Mouse (Mus musculus) lung, embryonic 16.5 days (tissue): Measurements from ENCODE around the gene Crabp2. TPM values are rescaled to one million over a fixed set of nuclear protein-coding genes. Genes with fewer than 3 reads are reported as not detected.
"Not testable (repeated sequence)": the region's sequence is repeated elsewhere in the genome, so short reads cannot be mapped to it uniquely, and the experiment has no call there.

Experiments
- ATAC-seq: fragments of 200-750 bp; cut with Nextera tagmentation; 2 replicates; pipeline ENCODE4 v1.8.0; 2017; ENCODE audit warnings: low read depth, mild to moderate bottlenecking, moderate library complexity
- H3K27ac ChIP-seq: fragments of 300-500 bp; sonication (generic); 2 replicates; pipeline ENCODE4 v1.5.1; 2014; ENCODE audit warnings: mild to moderate bottlenecking, control low read depth, low read length
- H3K27me3 ChIP-seq: fragments of 300-500 bp; sonication (generic); 2 replicates; pipeline ENCODE4 v1.6.1; 2014; ENCODE audit warnings: low read depth, low read length, mixed read lengths; ENCODE audit not compliant: control insufficient read depth, insufficient read depth
- H3K36me3 ChIP-seq: fragments of 300-500 bp; sonication (generic); 2 replicates; pipeline ENCODE4 v1.6.1; 2014; ENCODE audit warnings: low read length; ENCODE audit not compliant: control insufficient read depth, insufficient read depth
- H3K4me1 ChIP-seq: fragments of 300-500 bp; sonication (generic); replicated peaks from 2 replicates; pipeline ENCODE4 v1.6.1; 2014; ENCODE audit warnings: low read length, mixed read lengths; ENCODE audit not compliant: control insufficient read depth, insufficient read depth
- H3K4me2 ChIP-seq: fragments of 300-500 bp; sonication (generic); 2 replicates; pipeline ENCODE4 v1.6.1; 2014; ENCODE audit warnings: low read depth, low read length, control low read depth
- H3K4me3 ChIP-seq: fragments of 300-500 bp; sonication (generic); 2 replicates; pipeline ENCODE4 v1.5.1; 2014; ENCODE audit warnings: mild to moderate bottlenecking, low read length, control low read depth
- H3K9ac ChIP-seq: fragments of 300-500 bp; sonication (generic); 2 replicates; pipeline ENCODE4 v1.6.1; 2014; ENCODE audit warnings: low read length, control low read depth
- H3K9me3 ChIP-seq: fragments of 300-500 bp; sonication (generic); 2 replicates; pipeline ENCODE4 v1.6.1; 2016; ENCODE audit warnings: low read length; ENCODE audit not compliant: control insufficient read depth
- WGBS: fragments of 180-500 bp; shearing (Covaris S2); extraction: QIAGEN DNeasy Blood & Tissue Kit; methylation state at CpG from one replicate; pipeline ENCODE4 v1.1.7; 2014; 5-methylcytosine and 5-hydroxymethylcytosine counted together
- polyA plus RNA-seq: library from polyadenylated mRNA; unstranded; fragments of >200 nt; fragmentation: Nextera tagmentation; extraction: Ambion mirVana; gene quantifications from 2 replicates; pipeline ENCODE4 v1.2.1, GENCODE M21; 2015

The Crabp2 gene
- 4.7 and 4.9 TPM in 2 replicates for polyA plus RNA-seq

GRCm38 (mm10) chr3:87948378-87949265 lies at the start of gene Crabp2:
Gene Crabp2, plus strand, starts transcription at chr3:87948666.
- Histone ChIP-seq H3K4me2 (peak within 1 kb of the TSS; percentile 63), H3K4me3 (peak within 1 kb of the TSS; percentile 24), H3K9me3 (no peaks in the 10 kb centered on the region), H3K4me1 (peaks cover 41% of the 10 kb centered on the region), H3K27ac (no peak within 1 kb of the TSS), H3K9ac (peak within 1 kb of the TSS; percentile 38), H3K36me3 (no peaks in the 10 kb centered on the region), H3K27me3 (peaks cover 9% of the 10 kb centered on the region)
- WGBS = 5% methylated on average over 35 of the region's 35 CpGs
- no peak for ATAC-seq

- Histone ChIP-seq H3K27me3 (no peaks in the 10 kb centered on the region), H3K4me3 (no peak overlapping the region), H3K4me1 (no peaks in the 10 kb centered on the region), H3K4me2 (no peak overlapping the region), H3K27ac (no peak overlapping the region), H3K36me3 (no peaks in the 10 kb centered on the region), H3K9me3 (no peaks in the 10 kb centered on the region), H3K9ac (no peak overlapping the region)
- no peak for ATAC-seq
- WGBS = 63% methylated on average over 3 of the region's 3 CpGs
Observed at GRCm38 (mm10) chr3:87899266-87899665, 49.2 kb upstream of the Crabp2 start.

- no peaks in the 10 kb centered on the region for H3K9me3 ChIP-seq
- no peaks in the 10 kb centered on the region for H3K4me1 ChIP-seq
- 63% methylated on average over 3 of the region's 3 CpGs for WGBS
- H3K36me3 ChIP-seq = no peaks in the 10 kb centered on the region
- no peak overlapping the region for H3K27ac ChIP-seq
- no peak overlapping the region for H3K4me2 ChIP-seq
- no peak overlapping the region for H3K4me3 ChIP-seq
- no peak for ATAC-seq
- H3K9ac ChIP-seq = no peak overlapping the region
- no peaks in the 10 kb centered on the region for H3K27me3 ChIP-seq
Observed at GRCm38 (mm10) chr3:87899776-87900175, 48.7 kb upstream of the Crabp2 start.

DNA sequence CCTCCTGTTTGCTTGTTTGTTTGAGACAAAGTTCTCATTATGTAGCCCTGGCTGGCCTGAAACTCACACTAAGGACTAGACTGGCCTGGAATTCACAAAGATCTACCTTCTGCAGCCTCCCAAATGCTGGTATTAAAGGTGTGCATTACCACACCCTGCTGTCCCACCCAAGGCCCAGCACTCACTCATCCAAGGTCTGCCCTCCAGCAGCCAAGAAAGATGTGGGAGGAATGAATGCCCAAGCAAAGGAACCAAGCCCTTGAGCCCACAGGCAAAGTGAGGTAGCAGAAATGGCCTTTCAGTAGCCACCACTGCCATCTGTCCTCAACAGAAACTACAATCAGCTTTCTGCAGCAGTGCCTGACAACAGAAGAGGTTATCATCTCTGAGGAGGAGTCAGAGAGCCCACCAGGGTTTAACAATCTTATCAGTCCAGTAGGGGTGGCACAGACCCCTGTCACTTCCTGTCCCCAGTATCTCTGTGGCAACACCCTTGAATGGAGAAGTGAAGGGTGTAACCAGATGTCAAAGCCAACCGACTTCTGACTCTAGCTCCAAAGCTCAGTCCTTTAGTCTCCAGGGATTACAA lies 47.3 kb upstream of the Crabp2 start:
- H3K36me3 ChIP-seq = no peaks in the 10 kb centered on the region
- no peaks in the 10 kb centered on the region for H3K4me1 ChIP-seq
- WGBS = 0% methylated on average over 1 of the region's 1 CpGs
- no peaks in the 10 kb centered on the region for H3K9me3 ChIP-seq
- H3K4me3 ChIP-seq = no peak overlapping the region
- no peak for ATAC-seq
- no peak overlapping the region for H3K9ac ChIP-seq
- H3K27me3 ChIP-seq = no peaks in the 10 kb centered on the region
- no peak overlapping the region for H3K27ac ChIP-seq
- no peak overlapping the region for H3K4me2 ChIP-seq

- H3K27me3 ChIP-seq, H3K9me3 ChIP-seq, H3K27ac ChIP-seq, H3K4me1 ChIP-seq, H3K9ac ChIP-seq, ATAC-seq, H3K36me3 ChIP-seq, H3K4me3 ChIP-seq, H3K4me2 ChIP-seq: not testable (repeated sequence)
- WGBS = 79% methylated on average over 5 of the region's 6 CpGs
Observed at GRCm38 (mm10) chr3:87901959-87902358, 46.5 kb upstream of the Crabp2 start.

DNA sequence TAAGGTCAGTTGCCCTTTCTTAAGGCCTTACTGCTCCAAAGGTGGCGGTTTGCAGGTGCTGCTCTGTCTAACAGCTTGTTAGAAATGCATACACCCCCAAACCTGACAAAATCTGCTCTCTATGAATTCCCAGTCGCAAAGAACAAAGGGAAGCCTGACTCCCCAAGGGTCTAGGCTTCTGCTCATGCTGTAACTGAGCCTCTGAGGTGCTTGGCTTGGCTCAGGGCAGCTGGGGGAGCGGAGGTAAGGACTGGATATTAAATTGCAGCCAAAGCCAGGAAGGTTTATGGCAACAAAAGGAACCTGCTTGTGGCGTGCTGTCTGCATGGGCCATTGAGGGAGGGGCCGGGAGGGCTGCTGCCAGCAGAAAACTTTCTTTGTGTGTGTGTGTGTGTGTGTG lies 44.6 kb upstream of the Crabp2 start:
- peaks cover 10% of the 10 kb centered on the region for H3K4me1 ChIP-seq
- H3K4me2 ChIP-seq = no peak overlapping the region
- no peaks in the 10 kb centered on the region for H3K27me3 ChIP-seq
- H3K9ac ChIP-seq = no peak overlapping the region
- no peaks in the 10 kb centered on the region for H3K36me3 ChIP-seq
- no peak for ATAC-seq
- H3K27ac ChIP-seq = no peak overlapping the region
- no peak overlapping the region for H3K4me3 ChIP-seq
- 54% methylated on average over 5 of the region's 5 CpGs for WGBS
- no peaks in the 10 kb centered on the region for H3K9me3 ChIP-seq

DNA sequence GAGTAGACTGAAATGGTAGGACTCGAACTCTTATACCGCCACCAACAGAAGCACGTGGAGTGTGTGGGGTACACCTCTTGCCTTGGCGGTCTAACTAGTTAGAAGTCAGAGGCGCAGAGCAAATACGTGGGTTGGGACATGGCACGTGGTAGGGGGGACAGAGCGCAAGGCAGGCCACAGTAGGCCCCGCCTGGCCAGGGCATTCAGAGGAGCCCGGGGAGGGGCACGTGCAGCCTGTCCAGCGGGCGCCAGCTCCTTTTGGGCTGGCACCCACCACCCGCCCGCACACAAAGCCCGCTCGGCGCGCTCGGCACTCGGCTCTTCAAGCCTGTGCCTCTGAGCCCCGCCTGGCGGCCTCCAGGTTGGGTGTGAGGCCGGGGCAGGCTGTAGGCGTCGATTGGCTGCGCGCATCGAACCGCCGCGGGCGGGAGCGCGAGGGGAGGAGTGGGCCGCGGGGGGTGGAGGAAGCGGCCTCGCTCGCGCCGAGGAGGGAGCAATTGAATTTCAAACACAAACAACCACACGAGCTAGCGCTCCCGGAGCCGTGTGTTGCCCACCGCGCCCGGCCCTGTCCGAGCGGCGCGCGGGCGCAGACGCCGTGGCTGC lies 42.5 kb upstream of the Crabp2 start, which contains the start of gene Hdgf:
Hdgf (plus strand) TSS at position 442 of the 606 bp plus-strand sequence.
- Histone ChIP-seq H3K4me3 (peak within 1 kb of the TSS; percentile 98), H3K4me2 (peak within 1 kb of the TSS; percentile 86), H3K27me3 (no peaks in the 10 kb centered on the region), H3K36me3 (no peaks in the 10 kb centered on the region), H3K4me1 (peaks cover 31% of the 10 kb centered on the region), H3K27ac (peak within 1 kb of the TSS; percentile 98), H3K9ac (peak within 1 kb of the TSS; percentile 99), H3K9me3 (no peaks in the 10 kb centered on the region)
- peak; percentile 95 for ATAC-seq
- under 1% methylated on average over 55 of the region's 57 CpGs for WGBS

DNA sequence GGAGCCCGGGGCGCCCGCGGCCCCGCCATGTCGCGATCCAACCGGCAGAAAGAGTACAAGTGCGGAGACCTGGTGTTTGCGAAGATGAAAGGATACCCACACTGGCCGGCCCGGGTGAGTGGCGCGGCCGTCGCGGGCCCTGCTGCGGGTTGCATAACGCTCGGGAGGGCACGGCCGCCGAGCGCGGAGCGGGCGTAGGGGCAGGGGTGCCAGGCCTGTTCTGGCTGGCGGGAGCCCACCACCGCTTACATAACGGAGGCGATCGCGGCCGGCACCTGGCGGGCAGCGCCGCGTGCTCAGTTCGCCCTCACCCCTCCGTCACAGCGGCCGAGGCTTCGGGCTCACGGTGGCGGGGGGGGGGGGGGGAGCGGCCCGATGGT lies 41.9 kb upstream of the Crabp2 start:
- Histone ChIP-seq H3K27ac (peak overlapping the region; percentile 98), H3K4me1 (peaks cover 35% of the 10 kb centered on the region), H3K4me3 (peak overlapping the region; percentile 98), H3K9me3 (no peaks in the 10 kb centered on the region), H3K9ac (peak overlapping the region; percentile 99), H3K27me3 (no peaks in the 10 kb centered on the region), H3K4me2 (peak overlapping the region; percentile 86), H3K36me3 (no peaks in the 10 kb centered on the region)
- WGBS = under 1% methylated on average over 40 of the region's 47 CpGs
- peak; percentile 6; the same call in 1 of the 2 replicates for ATAC-seq
